Mouse (Mus musculus): Measurements from ENCODE around the gene Tob1.

The Tob1 gene

GRCm38 (mm10) chr11:94211124-94211603, at the start of gene Tob1:
Gene Tob1, plus strand, starts transcription at chr11:94211454.
- peak; percentile 96 for DNase-seq (ENCODE audit: low spot score)

- DNase-seq (ENCODE audit: low spot score), result no peak
These were observed 49.2 kb upstream of the Tob1 start for GRCm38 (mm10) chr11:94161867-94162581.

DNA sequence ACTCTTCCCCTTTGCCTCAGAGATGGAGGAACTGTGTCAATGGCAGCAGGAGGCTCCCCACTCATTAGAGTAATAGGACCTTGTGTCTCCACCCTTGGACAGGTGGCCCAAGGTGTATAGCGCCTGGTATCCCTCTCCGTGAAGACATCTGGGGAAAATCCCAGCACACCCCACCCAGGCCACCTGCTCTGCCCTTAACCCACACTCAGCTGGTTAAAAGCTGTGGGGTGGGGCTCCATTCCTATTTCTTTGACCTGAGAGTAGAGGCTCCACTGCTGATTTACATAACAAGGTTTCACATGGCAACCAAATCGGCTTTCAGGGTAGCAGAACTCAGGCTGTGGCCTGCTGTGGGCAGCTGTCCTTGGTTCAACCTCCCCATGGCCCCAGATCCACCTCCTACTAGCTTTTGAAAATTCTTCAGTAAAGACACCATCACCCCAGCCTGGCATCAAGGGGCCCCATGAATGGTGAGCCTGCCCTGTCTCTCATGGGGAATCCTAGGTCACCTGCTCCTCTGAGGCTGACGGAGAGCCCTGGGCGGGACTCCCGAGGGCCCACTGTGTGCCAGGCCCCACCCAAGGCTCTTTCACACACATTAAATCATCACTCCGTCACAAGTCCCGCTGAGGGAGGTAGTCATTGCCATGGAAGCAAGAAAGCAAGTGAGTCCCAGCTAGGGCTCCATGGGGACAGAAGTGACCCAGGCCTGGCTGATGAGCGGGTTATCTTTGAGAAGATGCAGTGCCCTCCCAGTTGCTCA, 48.1 kb upstream of the Tob1 start:
- no peak for DNase-seq (ENCODE audit: low spot score)

DNA sequence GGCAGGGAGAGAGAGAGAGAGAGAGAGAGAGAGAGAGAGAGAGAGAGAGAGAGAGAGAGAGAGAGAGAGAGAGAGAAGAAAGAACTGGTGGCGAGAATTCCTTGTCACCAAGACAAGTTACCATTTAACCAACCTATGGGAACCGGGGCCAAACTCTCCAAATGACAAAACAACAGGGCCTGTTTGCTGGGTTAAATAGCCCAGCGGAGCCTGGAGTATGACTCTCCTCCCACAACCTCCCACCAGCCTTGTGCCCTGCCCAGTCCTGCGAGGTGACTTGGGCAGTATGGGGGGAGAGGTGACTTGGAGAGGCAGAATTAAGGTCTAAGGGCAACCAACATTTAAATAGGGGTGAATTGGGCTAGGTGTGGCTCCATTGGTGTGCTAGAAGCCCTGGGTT, 45.5 kb upstream of the Tob1 start:
- DNase-seq (ENCODE audit: low spot score), result no peak

- DNase-seq (ENCODE audit: low spot score), result no peak
These were observed 43.0 kb upstream of the Tob1 start for GRCm38 (mm10) chr11:94168238-94168637.

- no peak for DNase-seq (ENCODE audit: low spot score)
These were observed 41.7 kb upstream of the Tob1 start for GRCm38 (mm10) chr11:94169596-94169995.

DNA sequence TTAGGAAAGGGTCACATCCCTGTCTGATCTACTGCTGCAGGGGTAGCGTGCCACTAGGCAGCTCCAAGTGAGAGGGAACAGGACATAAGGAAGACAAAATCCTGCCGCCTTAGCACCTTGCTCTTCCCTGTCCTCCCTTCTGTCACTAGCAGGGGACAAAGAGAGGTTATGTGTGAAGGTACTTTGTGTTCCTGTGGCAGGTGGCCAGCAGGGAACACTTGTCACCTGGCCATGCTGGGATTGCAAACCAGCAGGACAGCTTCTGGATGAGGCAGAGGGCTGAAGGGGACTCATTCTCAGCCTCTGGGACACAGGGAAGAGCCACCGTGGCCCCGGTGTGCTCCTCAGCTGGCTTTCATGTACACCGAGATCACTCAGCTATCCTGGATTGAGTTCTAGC, 39.6 kb upstream of the Tob1 start:
- DNase-seq (ENCODE audit: low spot score), result no peak

DNA sequence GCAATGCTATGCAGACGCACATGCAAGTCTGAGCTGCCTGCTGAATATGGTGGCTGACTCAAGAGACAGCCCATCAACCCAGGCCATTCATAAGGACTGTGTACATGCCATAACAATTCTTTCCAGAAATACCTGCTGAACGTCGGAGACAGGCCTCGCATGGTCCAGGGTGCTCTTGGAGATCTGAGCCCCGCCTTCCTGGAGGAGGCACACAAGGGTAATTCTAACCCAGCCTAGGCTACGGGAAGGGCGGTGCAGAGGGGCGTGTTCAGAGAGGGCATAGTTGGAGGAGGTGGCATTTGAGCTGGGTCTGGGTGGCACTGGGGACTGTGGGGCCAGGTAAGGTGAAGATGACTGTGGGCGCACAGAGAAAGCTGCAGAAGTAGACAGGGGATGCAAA, 39.1 kb upstream of the Tob1 start:
- no peak for DNase-seq (ENCODE audit: low spot score)

DNA sequence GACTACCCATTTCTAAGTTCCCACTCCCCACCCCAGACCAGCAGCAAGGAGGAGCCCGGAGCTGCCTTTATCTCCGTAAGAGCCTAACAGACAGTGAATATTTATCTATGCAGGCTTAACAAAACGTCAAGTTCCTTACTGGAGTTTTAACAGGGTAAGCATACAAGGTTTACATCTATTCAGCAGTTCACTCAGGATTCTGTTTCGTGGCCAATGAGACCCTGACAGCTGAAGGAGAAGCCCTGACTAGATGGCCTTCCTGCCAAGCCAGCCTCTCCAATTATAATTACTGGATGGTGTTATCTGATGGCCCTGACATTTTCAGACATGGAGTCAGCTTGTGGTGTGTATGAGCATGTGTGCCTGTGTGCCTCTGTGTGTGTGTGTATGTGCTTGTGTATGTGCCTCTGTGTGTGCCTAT, 37.5 kb upstream of the Tob1 start:
- DNase-seq (ENCODE audit: low spot score), result no peak

DNA sequence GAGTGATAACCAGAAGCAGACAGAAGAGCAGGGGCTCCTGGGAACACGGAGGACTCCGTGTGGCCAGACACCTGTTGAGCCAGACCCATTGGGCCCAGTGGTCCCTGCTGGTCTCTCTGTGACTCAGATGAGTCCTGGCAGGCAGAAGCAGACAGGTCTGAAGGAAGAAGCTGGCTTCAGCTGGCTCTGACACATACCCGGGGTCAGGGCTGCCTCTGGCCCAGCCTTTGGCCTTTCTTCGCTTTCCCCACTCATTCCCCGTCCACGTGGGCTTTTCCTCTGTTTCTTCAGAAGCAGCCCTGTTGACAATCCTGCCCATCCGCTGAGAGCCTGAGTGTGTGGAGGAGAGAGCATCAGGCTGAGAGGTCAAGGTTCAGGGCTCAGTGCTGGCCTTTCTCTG, 36.0 kb upstream of the Tob1 start:
- no peak for DNase-seq (ENCODE audit: low spot score)

DNA sequence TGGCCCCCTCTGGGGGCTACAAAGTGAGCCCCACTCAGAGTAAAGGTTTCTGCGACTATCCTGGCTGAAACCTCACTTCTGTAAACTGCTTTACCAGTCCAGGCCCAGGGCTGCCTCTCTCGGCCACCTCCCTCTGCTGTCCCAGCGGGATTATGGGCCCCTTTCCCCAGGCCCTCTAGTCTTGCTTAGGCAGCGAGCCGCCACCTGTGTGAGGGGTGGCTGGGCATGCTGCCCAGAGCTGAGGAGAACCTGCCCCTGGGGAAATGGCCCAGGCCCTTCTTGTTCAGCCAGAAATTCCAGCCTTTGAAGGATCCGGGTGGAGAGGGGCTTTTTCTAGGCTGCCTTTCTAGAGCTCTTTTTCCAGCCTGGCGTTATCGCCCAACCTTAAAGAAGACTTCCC, 35.6 kb upstream of the Tob1 start:
- peak; percentile 30 for DNase-seq (ENCODE audit: low spot score)

GRCm38 (mm10) chr11:94177841-94178585, 33.2 kb upstream of the Tob1 start:
- DNase-seq (ENCODE audit: low spot score), result no peak

GRCm38 (mm10) chr11:94179768-94180167, 31.5 kb upstream of the Tob1 start:
- DNase-seq (ENCODE audit: low spot score), result no peak

DNA sequence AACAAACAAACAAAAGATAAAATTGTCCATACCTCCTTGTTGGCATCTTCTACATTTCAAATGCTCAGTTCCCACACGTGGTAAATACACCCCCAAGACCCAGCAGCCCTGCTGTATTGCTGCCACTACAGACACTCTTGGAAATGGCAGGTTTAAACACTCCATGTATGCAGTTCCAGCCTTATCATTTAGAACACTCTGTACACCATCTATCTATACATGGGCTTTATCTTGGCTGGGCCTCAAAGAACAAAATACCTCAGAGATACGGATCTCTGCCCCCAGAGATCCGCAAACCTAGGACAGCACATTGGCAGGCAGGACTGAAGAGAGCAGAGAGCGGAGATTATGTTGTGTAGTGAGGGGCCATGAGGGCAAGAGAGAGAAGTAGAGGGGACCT, 31.1 kb upstream of the Tob1 start:
- DNase-seq (ENCODE audit: low spot score), result no peak

GRCm38 (mm10) chr11:94181694-94182093, 29.6 kb upstream of the Tob1 start:
- DNase-seq (ENCODE audit: low spot score), result no peak

GRCm38 (mm10) chr11:94182711-94183110, 28.5 kb upstream of the Tob1 start:
- peak; percentile 34 for DNase-seq (ENCODE audit: low spot score)

DNA sequence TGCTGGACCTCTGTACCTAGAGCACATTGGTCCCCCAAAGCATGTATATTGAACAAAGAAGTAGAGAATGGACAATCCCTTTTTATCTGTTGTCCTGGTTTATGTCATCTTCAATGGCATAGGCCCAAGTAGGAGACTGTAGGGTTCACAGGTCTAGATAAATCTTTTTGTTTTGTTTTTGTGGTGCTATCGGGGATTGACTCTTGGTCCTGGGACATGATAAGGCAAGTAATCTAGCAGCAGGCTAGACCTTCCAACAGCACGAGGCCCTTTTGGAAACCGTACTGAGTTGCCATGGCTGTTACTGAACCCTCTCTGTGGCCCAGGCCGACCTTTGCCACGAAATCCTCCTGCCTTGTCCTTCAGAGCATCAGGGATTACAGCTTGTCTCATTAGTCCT, 28.1 kb upstream of the Tob1 start:
- no peak for DNase-seq (ENCODE audit: low spot score)

DNA sequence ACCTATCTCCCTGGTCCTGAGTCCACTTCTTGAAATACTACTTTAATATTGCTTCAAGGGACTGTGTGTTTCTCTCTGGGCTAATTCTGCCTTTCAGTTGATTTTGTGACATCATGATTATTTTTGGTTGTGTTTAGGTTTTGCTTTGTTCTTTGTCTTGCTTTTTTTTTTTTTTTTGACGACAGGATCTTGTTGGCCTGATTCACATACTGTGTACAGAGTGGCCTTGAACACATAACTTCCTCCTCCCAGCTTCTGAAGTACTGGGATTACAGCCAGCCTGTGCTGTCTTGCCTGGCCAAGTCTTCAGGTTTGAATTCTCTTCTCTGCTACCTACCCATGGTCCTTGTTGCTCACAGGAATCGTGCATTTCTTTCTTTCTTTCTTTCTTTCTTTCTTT, 27.6 kb upstream of the Tob1 start:
- no peak for DNase-seq (ENCODE audit: low spot score)

DNA sequence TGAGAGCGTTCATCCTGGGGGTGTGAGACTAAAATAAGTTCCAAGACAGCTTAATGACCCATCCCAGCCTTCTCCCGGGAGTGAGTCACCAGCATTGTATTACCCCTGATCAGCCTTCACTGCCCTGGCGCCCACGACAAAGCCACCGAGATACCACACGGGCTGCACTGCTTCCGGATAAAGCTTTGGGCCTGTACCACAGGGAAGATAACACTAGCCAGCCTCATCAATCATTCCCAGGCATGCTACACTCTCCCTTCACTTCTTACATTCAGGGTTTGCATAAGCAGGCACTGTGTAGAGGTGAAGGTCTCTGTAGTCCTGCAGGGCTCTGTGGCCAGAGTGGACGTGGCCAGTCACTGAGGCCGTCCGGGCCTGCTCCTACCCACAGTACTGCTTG, 21.7 kb upstream of the Tob1 start:
- no peak for DNase-seq (ENCODE audit: low spot score)

DNA sequence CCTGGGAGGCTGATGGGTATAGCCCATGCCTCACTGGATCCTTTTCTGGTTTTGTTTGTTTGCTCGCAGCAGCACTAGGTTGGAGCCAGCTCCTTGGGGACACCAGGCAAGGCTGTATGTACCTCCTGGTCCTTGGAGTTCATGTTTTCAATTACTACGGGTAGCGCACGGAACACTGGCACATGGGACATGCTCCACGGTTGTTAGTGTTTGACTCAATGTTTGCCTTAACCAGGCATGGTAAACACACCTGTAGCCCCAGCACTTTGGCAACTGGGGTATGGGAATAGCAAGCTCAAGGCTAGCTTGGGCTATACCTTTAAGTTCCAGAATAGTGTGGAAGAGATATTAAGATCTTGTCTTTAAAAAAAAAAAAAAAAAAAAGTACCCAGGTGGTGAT, 20.6 kb upstream of the Tob1 start:
- DNase-seq (ENCODE audit: low spot score), result no peak

- no peak for DNase-seq (ENCODE audit: low spot score)
These were observed 18.1 kb upstream of the Tob1 start for GRCm38 (mm10) chr11:94193109-94193508.

DNA sequence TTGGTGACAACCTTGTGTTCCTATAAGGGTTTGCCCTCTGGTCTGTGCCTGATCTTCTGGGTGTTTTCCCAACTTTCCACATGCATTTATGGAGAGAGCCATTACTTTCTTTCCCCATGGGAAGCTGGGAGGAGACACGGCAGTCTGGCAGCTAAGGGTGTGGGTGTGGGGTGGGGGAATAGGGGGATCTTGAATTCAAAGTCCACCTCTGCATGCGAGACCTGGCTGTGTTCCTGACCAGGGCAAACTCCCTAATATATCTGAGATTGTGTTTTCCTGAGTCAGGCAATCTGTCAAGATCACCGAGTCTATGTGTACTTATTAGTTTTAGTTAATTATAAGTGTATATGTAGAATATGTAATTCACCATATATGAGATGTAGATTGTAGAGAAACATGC, 14.9 kb upstream of the Tob1 start:
- DNase-seq (ENCODE audit: low spot score), result no peak

All from ovary, postnatal 36 days (tissue).